Mouse (Mus musculus): ENCODE data around the gene Macrod1.

Gene Macrod1

GRCm38 (mm10) chr19:7081516-7082266 is 25.1 kb downstream of the Macrod1 start:
- no peak for DNase-seq (ENCODE audit: low read depth, low spot score)

- DNase-seq (ENCODE audit: low read depth, low spot score), result no peak
These were observed 26.6 kb downstream of the Macrod1 start for GRCm38 (mm10) chr19:7083035-7083794.

DNA sequence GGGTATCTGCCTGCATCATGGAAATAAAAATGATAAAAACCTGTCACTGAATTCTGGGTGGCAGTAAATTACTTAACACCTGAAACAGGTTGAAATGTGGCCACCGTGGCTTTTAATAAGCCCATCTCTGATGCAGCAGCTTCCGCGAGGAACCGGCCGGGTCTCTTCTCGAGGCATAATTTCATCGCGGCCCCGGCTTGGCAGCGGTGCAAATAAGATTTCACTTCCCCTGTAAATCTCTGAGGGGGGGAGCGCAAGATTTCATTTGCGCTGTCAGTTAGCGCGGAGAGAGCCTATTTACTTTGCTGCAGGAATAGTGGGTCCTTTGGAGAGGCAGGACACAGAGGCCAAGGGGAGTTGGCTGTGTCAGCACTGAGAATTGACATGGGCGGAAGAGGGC is 28.1 kb downstream of the Macrod1 start:
- DNase-seq (ENCODE audit: low read depth, low spot score), result no peak

DNA sequence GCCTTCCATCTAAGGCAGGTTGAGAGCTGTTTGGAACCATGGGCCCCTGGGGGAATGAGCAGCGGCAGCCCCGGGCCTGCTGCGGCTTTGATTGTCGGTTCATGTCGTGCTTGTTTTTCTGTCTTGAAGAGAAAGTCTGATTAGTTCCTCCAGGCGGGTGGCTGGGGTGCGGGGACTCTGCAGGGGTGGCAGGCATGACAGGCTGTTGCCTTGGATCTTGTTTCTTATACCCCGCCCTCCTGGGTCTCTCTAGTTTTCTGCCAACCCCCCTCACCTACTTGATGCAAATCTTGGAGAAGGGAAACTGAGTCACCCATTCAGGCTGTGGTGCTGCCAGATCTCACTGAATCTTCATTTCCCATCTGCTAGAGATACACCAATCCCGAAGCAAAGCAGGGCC is 31.9 kb downstream of the Macrod1 start:
- DNase-seq (ENCODE audit: low read depth, low spot score), result no peak

DNA sequence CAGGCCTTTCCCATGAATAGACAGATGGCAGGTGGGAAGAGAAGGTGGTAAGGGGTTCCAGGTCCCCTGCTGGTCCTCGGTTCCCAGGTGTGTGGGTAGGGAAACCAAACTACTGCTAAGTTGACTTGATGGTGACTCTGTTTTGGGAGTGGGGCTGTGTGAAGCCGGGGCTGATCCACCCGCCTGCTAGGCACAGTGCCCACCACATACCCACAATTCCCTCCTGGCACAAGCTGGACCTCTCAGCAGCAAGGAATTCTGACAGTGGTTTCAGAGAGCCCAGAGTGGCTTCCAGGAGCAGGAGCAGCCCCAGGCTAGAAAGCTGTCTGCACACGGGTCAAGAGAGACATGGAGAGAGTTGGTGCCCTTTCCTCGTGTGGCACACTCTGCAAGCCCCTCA is 32.4 kb downstream of the Macrod1 start:
- DNase-seq (ENCODE audit: low read depth, low spot score), result no peak

DNA sequence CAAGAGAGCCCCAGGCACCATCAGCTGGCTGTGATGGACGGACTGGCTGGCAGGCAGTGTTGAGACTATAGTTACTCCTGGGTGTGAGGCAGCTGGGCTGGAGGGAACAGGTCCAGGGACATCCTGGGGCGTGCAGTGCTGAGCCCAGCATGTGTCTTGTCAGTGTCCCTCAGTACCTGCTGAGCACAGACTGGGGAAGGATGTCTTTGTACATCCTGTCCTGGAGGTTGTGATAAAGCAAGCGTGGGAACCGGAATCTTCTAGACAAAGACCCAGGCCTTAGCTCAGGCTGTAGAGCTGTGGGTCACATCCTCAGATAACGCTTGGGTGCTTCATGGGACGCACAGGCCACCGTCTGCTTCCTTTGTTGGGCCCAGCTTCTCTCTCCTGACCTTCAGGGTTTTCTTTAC is 33.2 kb downstream of the Macrod1 start:
- no peak for DNase-seq (ENCODE audit: low read depth, low spot score)

- DNase-seq (ENCODE audit: low read depth, low spot score), result no peak
These were observed 33.9 kb downstream of the Macrod1 start for GRCm38 (mm10) chr19:7090369-7091064.

GRCm38 (mm10) chr19:7091448-7092050 is 34.9 kb downstream of the Macrod1 start:
- DNase-seq (ENCODE audit: low read depth, low spot score), result no peak

- no peak for DNase-seq (ENCODE audit: low read depth, low spot score)
These were observed 36.1 kb downstream of the Macrod1 start for GRCm38 (mm10) chr19:7092756-7093155.

DNA sequence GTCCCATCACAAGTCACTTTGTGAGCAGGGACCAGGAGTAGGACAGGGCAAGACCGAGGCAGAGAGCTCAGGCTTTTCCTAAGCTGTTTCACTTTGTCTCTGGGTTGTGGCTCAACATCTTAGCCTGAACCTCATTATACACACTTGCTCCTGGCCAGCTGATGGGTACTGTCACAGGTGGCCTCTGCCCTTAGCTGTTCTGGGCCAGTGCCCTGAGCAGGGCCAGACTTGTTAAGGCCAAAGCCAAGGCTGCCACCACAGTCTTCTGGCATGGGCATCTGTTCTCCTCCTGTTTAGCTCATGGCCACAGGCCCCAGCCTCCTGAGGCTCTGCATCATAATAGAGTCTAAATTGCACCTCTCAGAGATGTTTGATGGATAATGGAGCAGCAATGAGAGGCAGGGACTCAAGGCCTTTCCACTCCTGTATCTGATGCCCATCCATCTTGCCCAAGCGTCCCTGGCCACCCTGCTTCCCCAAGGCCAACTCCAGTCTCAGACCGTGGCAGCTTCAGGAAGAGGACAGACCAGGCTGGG is 43.1 kb downstream of the Macrod1 start:
- DNase-seq (ENCODE audit: low read depth, low spot score), result no peak

- DNase-seq (ENCODE audit: low read depth, low spot score), result no peak
These were observed 45.4 kb downstream of the Macrod1 start for GRCm38 (mm10) chr19:7102039-7102438.

GRCm38 (mm10) chr19:7103349-7103992 is 46.9 kb downstream of the Macrod1 start:
- DNase-seq (ENCODE audit: low read depth, low spot score), result no peak

- no peak for DNase-seq (ENCODE audit: low read depth, low spot score)
These were observed 47.4 kb downstream of the Macrod1 start for GRCm38 (mm10) chr19:7103993-7104401.

DNA sequence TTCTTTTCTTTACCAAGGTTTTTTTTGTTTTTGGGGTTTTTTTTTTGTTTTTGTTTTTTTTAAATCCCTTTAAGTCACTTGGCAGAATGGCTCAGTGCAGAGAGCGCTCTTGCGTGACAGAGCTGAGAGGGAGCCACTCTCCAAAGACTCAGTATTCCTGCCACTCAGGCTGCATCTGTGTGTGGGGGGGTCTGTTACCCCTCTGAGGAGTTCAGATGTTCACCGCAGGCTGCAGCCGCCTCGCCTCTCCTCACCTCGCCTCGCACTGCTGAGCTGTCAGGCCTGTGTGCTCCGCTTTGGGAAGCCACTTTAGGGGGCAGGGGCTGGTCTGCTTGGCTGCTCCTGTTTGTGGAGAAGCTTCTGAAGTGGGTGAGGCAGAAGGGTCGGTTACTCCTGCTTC is 48.9 kb downstream of the Macrod1 start, which contains the start of gene Flrt1:
Flrt1 (minus strand) TSS at position 186 of the 400 bp plus-strand sequence.
- DNase-seq (ENCODE audit: low read depth, low spot score), result no peak

DNA sequence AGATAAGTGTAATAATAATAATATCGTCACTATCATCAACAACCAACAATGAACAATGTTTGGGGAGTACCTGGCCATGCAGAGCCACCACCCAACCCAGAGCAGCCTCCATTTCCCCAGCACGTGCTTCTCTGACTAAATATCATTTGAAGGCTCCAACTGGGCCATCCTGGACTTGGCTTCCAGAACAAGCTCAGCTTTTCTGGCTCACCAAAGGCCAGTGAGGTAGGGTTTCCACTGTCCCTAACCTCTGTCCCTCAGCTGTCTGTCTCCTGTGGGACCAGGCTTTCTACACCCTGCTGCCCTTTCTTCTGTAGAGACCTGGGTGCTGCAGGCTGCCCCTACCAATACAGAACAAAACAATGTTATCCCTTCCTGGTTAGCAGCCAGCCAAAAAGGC is 50.0 kb downstream of the Macrod1 start:
- no peak for DNase-seq (ENCODE audit: low read depth, low spot score)

DNA sequence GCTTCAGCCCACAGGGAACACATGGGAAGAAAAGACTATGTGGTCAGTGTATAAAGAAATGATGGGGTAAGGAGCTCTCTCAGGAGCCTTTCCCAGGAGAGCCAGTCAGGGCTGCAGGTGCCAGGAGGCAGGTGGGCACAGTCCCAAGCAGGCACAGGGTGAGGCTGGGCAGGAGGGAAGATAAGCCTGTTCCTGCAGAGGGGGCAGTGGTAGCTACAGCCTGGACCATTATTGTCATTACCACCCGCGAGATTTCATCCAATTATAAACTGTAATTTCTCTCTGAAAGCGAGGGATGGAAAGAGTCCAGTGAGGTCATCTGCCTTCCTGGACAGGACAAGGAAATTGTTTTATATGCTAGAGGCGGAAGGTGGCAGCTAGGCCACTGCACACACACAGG is 50.6 kb downstream of the Macrod1 start:
- no peak for DNase-seq (ENCODE audit: low read depth, low spot score)

GRCm38 (mm10) chr19:7108114-7108905 is 51.7 kb downstream of the Macrod1 start:
- no peak for DNase-seq (ENCODE audit: low read depth, low spot score)

GRCm38 (mm10) chr19:7110097-7110496 is 53.5 kb downstream of the Macrod1 start:
- no peak for DNase-seq (ENCODE audit: low read depth, low spot score)

DNA sequence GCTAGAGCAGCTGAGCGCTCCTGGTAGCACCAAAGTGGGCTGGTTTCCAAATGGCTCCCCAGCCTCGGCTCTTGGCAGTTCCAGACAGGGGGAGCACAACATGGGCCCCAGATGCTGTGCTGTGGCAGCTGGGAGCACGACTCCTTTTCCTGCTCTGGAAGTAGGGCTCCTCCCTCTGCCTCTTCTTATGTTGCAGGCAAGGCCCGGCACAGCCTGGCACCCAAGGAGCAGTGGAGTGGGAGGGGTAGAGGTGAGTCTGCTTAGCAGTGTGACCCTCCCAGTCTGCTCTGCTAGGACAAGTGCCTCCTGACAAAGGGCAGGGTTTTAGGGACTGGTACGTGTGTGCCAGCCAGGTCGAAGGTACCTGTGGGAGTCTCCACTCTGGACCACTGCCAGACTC is 54.3 kb downstream of the Macrod1 start:
- DNase-seq (ENCODE audit: low read depth, low spot score), result no peak

- no peak for DNase-seq (ENCODE audit: low read depth, low spot score)
These were observed 54.7 kb downstream of the Macrod1 start for GRCm38 (mm10) chr19:7111309-7111708.
